Mouse (Mus musculus): ENCODE measurements around the gene Fcer1a. TPM values are rescaled to one million over a fixed set of nuclear protein-coding genes. Genes with fewer than 3 reads are reported as not detected.
"Not testable (repeated sequence)": the region's sequence is repeated elsewhere in the genome, so short reads cannot be mapped to it uniquely, and the experiment has no call there.

The Fcer1a gene
- polyA plus RNA-seq (2016; fragmentation: Nextera tagmentation; extraction: Ambion mirVana) = 0.17 TPM in 1 of 2 replicates, not detected in the other

DNA sequence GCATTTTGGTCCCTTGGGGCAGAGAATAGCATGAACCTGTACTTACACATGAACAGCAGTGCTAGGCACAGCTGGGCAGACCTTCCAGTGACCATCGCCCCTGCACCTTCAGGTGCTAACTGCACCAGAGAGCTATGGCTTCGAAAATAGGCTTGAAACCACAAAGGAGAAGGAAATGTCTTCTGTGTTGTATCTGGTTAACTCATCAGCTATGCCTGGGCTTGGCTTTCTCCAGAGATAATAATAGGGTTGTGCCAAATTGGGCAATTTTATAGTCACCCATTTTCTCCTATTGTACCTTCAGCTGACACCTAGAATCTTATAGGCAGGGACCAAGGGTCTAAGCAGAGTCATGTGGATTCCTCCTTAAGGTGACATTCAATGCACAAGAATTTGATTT lies at the start of gene Fcer1a:
Fcer1a (minus strand) TSS at position 134 of the 400 bp plus-strand sequence.
- Histone ChIP-seq H3K36me3 (no peaks in the 10 kb centered on the region), H3K27ac (no peak within 1 kb of the TSS), H3K4me1 (no peaks in the 10 kb centered on the region), H3K4me3 (no peak within 1 kb of the TSS), H3K4me2 (no peak within 1 kb of the TSS), H3K9me3 (replicated peaks) (no peaks in the 10 kb centered on the region), H3K9ac (no peak within 1 kb of the TSS), H3K27me3 (replicated peaks) (no peaks in the 10 kb centered on the region)
- 37% methylated on average over 2 of the region's 2 CpGs for WGBS (ENCODE audit: insufficient replicate concordance)
- ATAC-seq = no peak

DNA sequence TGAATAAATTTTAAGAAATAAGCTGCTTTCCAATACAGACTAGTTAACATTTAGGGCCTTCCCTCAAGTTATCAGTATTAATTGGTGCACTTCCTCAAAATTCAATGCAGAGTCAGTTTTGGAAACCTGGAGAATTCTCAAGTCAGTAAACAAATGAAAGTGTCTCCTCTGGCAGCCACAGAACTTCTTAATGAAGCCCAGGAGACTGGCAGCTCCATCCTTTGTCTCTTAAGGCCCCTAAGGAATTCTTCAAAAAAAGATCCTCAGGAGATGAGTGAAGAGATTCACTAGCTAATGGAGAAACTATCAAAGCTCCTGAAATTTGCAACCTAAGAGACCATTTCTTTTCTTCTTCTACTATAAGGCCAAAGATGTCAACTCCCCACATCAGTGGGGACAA lies 38.7 kb upstream of the Fcer1a start, which contains the start of gene Olfr418:
Olfr418 (plus strand) TSS at position 301 of the 400 bp plus-strand sequence.
- ATAC-seq = no peak
- Histone ChIP-seq H3K27ac (no peak within 1 kb of the TSS), H3K4me2 (no peak within 1 kb of the TSS), H3K4me3 (no peak within 1 kb of the TSS), H3K9me3 (replicated peaks) (no peaks in the 10 kb centered on the region), H3K27me3 (replicated peaks) (no peaks in the 10 kb centered on the region), H3K9ac (no peak within 1 kb of the TSS), H3K36me3 (no peaks in the 10 kb centered on the region), H3K4me1 (no peaks in the 10 kb centered on the region)

DNA sequence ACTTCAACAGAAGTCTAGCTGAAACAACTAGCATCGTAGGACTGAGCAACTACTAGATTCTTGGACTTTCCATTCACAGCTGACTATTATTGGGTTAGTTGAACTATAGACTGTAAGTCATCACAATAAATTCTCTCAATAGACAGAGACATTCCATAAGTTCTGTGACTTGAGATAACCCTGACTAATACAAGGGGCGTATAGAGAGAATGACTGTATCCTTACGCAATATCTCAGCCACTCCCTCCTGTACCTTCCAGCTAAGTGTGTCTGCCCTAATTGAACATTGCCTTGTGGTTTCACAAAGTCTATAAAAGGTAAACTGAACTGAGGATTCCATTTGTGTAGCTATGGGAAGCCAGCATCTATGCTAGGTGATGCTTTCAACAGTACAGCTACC lies 22.9 kb upstream of the Fcer1a start:
- ATAC-seq = no peak
- Histone ChIP-seq H3K27ac (no peak overlapping the region), H3K4me3 (no peak overlapping the region), H3K9ac (no peak overlapping the region), H3K36me3 (no peaks in the 10 kb centered on the region), H3K9me3 (replicated peaks) (no peaks in the 10 kb centered on the region), H3K4me2 (no peak overlapping the region), H3K27me3 (replicated peaks) (no peaks in the 10 kb centered on the region), H3K4me1 (no peaks in the 10 kb centered on the region)
- 72% methylated on average over 3 of the region's 3 CpGs for WGBS (ENCODE audit: insufficient replicate concordance)

DNA sequence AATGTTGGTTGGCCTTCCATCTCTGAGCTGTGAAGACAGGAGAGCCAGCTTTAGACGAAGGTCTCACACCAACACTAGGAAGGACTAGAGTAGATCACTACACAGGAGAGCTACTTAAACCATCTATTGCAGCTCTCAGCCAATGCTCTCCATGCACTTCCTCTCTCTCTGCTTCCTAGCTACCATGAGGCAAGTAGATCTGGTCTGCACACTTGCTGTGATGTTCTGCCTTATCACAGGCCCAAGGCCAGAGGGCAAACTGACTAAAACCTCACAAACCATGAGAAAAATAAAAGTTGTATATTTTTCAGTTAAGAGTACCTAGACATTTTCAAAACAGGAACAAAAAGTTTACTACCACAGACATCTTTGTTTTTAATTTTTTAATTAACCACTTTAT lies 10.0 kb upstream of the Fcer1a start:
- not testable (repeated sequence) for H3K9me3 ChIP-seq (replicated peaks); H3K4me1 ChIP-seq; ATAC-seq; H3K27ac ChIP-seq; H3K9ac ChIP-seq; H3K36me3 ChIP-seq; H3K27me3 ChIP-seq (replicated peaks); H3K4me3 ChIP-seq; H3K4me2 ChIP-seq
- 61% methylated on average over 1 of the region's 1 CpGs for WGBS (ENCODE audit: insufficient replicate concordance)

DNA sequence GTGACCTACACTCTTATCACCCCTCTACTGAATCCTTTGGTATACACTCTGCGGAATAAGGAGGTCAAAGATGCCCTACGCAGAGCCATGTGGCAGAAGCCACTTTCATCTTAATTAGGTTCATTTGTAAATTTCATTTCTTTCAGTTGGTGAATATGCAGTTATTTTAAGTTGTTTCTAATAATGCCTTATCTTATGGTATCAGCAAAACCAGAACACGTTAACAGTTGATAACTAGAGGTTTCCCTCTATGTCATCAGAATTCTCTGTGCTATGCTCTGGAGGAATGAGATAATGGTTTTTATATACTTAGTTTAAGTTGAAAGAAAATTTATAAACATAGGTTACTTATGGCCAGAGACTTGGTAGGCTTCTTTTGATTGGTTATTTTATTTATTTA lies 10.5 kb downstream of the Fcer1a start:
- ATAC-seq = no peak
- H3K4me2 ChIP-seq = no peak overlapping the region
- no peak overlapping the region for H3K9ac ChIP-seq
- H3K27ac ChIP-seq = no peak overlapping the region
- no peak overlapping the region for H3K4me3 ChIP-seq
- 62% methylated on average over 3 of the region's 3 CpGs for WGBS (ENCODE audit: insufficient replicate concordance)
- H3K4me1 ChIP-seq = no peaks in the 10 kb centered on the region
- no peaks in the 10 kb centered on the region for H3K27me3 ChIP-seq (replicated peaks)
- no peaks in the 10 kb centered on the region for H3K36me3 ChIP-seq
- H3K9me3 ChIP-seq (replicated peaks) = no peaks in the 10 kb centered on the region

DNA sequence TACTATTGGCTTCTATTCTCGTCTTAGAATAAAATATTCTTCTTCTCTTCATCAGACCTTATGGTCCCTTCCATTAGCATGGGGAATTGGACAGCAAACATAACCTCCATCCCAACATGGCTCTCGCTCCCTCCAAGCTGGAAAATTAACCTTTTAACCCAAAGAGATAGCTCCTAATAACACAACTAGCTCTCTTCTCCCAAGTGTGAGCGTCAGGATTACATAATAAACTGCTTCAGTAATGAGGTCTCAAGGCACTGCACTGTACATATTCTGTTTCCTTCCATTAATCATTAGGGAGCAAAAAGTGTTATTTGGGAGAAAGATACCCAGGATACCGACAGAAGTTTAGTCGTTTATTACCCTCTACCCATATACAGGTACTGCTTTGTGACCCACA lies 14.9 kb downstream of the Fcer1a start, which contains the start of gene Olfr1404:
Olfr1404 (plus strand) TSS at position 301 of the 400 bp plus-strand sequence.
- Histone ChIP-seq H3K36me3 (no peaks in the 10 kb centered on the region), H3K27me3 (replicated peaks) (no peaks in the 10 kb centered on the region), H3K4me3 (no peak within 1 kb of the TSS), H3K9me3 (replicated peaks) (0 out of 2 replicates have a peak, but pooled peaks cover 3% of the 10 kb centered on the region), H3K27ac (no peak within 1 kb of the TSS), H3K9ac (no peak within 1 kb of the TSS), H3K4me1 (no peaks in the 10 kb centered on the region), H3K4me2 (no peak within 1 kb of the TSS)
- WGBS (ENCODE audit: insufficient replicate concordance) = 63% methylated on average over 5 of the region's 5 CpGs
- no peak for ATAC-seq

DNA sequence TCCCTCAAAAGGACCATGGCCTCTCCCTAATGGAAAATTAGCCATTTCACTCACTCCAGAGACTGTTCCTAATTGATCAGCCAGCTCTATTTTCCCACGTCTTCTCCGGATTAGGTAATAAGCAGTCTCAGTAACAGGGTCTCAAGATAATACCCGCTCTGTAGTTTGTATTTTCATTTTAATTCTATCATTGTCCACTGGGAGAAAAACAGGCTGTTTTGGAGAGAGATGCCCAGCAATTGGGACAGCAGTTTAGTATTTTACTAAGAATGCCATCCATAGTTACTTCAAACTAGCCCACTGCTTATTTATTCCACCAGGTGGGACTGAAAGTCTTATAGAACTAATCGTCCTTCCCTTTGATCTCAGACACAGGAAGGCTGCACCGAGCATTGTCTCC lies 29.5 kb downstream of the Fcer1a start, which contains the start of gene Olfr218:
Olfr218 (plus strand) TSS at position 301 of the 400 bp plus-strand sequence.
- ATAC-seq = no peak
- H3K27ac ChIP-seq = no peak within 1 kb of the TSS
- 67% methylated on average over 5 of the region's 5 CpGs for WGBS (ENCODE audit: insufficient replicate concordance)
- no peaks in the 10 kb centered on the region for H3K9me3 ChIP-seq (replicated peaks)
- no peaks in the 10 kb centered on the region for H3K27me3 ChIP-seq (replicated peaks)
- no peaks in the 10 kb centered on the region for H3K36me3 ChIP-seq
- H3K4me2 ChIP-seq = no peak within 1 kb of the TSS
- no peak within 1 kb of the TSS for H3K9ac ChIP-seq
- no peak within 1 kb of the TSS for H3K4me3 ChIP-seq
- no peaks in the 10 kb centered on the region for H3K4me1 ChIP-seq

DNA sequence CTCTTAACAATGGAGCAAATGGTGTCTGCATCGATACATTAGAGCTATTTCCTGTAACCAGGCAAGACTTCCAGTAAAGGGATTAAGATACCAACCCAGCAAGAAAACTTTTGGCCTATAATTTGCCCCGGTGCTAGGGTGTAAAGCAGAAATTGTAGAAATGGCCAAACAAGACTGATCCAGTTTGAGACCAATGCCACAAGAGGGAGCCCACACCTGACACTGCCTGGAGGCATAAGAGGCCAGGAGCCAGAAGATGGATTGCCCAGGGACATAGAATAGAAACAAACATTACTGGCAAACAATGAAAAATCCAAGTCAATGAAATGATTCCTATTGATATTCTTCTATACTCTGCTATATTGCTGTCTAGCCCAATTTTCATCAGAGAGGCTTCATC lies 30.7 kb downstream of the Fcer1a start:
- Histone ChIP-seq H3K9me3 (replicated peaks) (no peaks in the 10 kb centered on the region), H3K4me2 (no peak overlapping the region), H3K4me3 (no peak overlapping the region), H3K27ac (no peak overlapping the region), H3K9ac (no peak overlapping the region), H3K36me3 (no peaks in the 10 kb centered on the region), H3K4me1 (no peaks in the 10 kb centered on the region), H3K27me3 (replicated peaks) (no peaks in the 10 kb centered on the region)
- WGBS (ENCODE audit: insufficient replicate concordance) = 57% methylated on average over 2 of the region's 2 CpGs
- no peak for ATAC-seq

DNA sequence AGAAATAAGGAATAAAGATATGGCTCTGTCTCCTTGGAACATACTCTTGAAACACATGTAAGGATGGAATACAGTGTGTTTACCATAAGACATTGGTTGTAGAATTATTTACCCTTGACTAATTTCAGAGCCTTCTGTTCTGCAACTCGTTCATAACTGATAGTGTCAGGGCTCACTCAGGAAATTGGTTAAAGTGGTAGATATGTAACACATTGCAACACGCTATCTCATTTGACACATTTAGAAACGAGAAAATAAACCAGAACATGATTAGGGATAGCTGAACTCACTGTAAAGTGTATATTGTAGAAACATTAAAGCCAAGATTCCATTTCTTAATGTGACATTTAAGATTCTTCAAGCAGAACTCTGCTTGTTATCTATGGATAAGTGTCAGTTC lies 35.0 kb downstream of the Fcer1a start:
- Histone ChIP-seq H3K4me2 (no peak overlapping the region), H3K27ac (no peak overlapping the region), H3K9me3 (replicated peaks) (no peaks in the 10 kb centered on the region), H3K36me3 (no peaks in the 10 kb centered on the region), H3K4me3 (no peak overlapping the region), H3K4me1 (no peaks in the 10 kb centered on the region), H3K9ac (no peak overlapping the region), H3K27me3 (replicated peaks) (no peaks in the 10 kb centered on the region)
- WGBS (ENCODE audit: insufficient replicate concordance) = 26% methylated on average over 3 of the region's 3 CpGs
- no peak for ATAC-seq

DNA sequence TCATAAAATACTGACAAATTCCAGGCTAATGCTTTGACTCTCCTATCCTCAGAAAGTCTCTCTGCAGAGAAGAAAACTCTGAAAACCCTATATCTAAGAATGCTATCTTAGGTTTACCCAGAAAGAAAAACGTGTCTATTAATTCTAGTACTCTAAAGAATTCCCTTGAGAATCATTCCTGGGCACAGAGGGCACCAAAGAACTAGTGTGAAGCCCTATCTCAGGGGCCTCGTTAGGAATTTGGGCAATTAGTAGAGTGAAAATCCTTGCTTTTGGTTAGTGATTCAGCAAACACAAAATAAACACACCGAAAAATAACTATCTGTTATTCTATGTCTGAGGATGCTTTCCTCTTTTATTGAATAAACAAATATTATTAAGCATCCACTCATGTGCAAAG lies 36.5 kb downstream of the Fcer1a start, which contains the start of gene Olfr1406:
Olfr1406 (minus strand) TSS at position 101 of the 400 bp plus-strand sequence.
- 29% methylated on average over 3 of the region's 3 CpGs for WGBS (ENCODE audit: insufficient replicate concordance)
- Histone ChIP-seq H3K4me3 (no peak within 1 kb of the TSS), H3K9ac (no peak within 1 kb of the TSS), H3K36me3 (no peaks in the 10 kb centered on the region), H3K27ac (no peak within 1 kb of the TSS), H3K9me3 (replicated peaks) (no peaks in the 10 kb centered on the region), H3K4me2 (no peak within 1 kb of the TSS), H3K27me3 (replicated peaks) (no peaks in the 10 kb centered on the region), H3K4me1 (no peaks in the 10 kb centered on the region)
- ATAC-seq = no peak

DNA sequence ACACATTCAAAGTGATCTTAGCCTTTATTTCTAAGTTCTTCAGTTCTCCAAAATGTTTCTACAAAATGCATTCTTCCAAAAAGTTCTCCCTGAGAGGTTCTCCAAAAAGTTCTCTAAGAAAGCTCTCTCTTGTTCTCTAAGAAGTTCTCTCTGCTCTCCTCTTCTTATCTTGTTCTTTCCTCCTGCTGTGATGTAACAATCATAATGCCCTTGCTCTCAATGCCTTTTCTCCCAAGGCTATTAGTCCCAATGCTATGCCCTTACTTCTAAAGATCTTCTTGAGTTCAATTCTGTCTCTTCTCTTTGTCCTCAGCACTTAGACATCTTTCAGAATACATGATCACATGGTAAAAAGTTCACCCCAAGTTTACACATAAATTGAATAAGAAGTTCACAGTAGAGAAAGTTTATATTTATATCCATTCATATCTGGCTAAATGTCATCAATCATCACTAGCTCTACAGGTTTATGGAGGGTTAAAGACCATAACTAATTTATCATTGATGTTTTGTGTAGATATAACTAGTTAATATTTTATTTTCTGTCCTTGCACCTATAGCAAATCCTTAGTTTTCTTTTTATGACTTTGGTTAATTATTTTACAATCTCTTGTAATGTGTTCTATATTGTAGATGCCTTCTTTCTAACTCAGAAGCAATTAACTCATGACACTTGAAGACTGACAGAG lies 52.7 kb downstream of the Fcer1a start:
- H3K36me3 ChIP-seq = no peaks in the 10 kb centered on the region
- H3K4me1 ChIP-seq = no peaks in the 10 kb centered on the region
- H3K9ac ChIP-seq = no peak overlapping the region
- no peaks in the 10 kb centered on the region for H3K9me3 ChIP-seq (replicated peaks)
- H3K4me2 ChIP-seq = no peak overlapping the region
- no peak overlapping the region for H3K27ac ChIP-seq
- no peaks in the 10 kb centered on the region for H3K27me3 ChIP-seq (replicated peaks)
- no peak for ATAC-seq
- H3K4me3 ChIP-seq = no peak overlapping the region
